Mouse (Mus musculus) ES-Bruce4 (cell line): ENCODE measurements around the gene Hexim1.

Source experiments
- CTCF ChIP-seq: IDR thresholded peaks from one replicate; pipeline ENCODE4 v1.8.1; 2011; ENCODE audit warnings: low read depth, low read length
- EP300 ChIP-seq: IDR thresholded peaks from 2 replicates; pipeline ENCODE4 v1.6.1; 2011; ENCODE audit warnings: low read depth, low read length; ENCODE audit not compliant: insufficient read depth
- POLR2A ChIP-seq: IDR thresholded peaks from one replicate; pipeline ENCODE4 v1.8.1; 2011; ENCODE audit warnings: low read length; ENCODE audit not compliant: insufficient read depth

- TF ChIP-seq POLR2A (no peak), CTCF (no peak), EP300 (peak; percentile 55)
These were observed 25.3 kb downstream of the Hexim1 start for GRCm38 (mm10) chr11:103141101-103141943.
